Mouse (Mus musculus): ENCODE data around the gene Erbb2.
"Not testable (repeated sequence)": the region's sequence is repeated elsewhere in the genome, so short reads cannot be mapped to it uniquely, and the experiment has no call there.

- not testable (repeated sequence) for TF ChIP-seq CTCF, POLR2A (IDR thresholded peaks at IDR 0.05; ENCODE audit: insufficient read depth, low read depth, low read length)
These were observed 29.9 kb upstream of the Erbb2 start for GRCm38 (mm10) chr11:98382405-98382804.

All from olfactory bulb, adult 2 months (tissue).